Mouse (Mus musculus) liver, adult 2 months (tissue): ENCODE data around the gene Vav3.

Experiments used
- CTCF ChIP-seq: fragments of 200-500 bp; IDR thresholded peaks from 2 replicates; pipeline ENCODE4 v1.5.1; 2011; ENCODE audit warnings: low read depth, low read length, control low read depth
- POLR2A ChIP-seq: fragments of 200-500 bp; IDR thresholded peaks from 2 replicates; pipeline ENCODE4 v1.6.1; 2011; ENCODE audit warnings: low read length, control low read depth; ENCODE audit not compliant: insufficient read depth; ENCODE audit errors: extremely low read depth

DNA sequence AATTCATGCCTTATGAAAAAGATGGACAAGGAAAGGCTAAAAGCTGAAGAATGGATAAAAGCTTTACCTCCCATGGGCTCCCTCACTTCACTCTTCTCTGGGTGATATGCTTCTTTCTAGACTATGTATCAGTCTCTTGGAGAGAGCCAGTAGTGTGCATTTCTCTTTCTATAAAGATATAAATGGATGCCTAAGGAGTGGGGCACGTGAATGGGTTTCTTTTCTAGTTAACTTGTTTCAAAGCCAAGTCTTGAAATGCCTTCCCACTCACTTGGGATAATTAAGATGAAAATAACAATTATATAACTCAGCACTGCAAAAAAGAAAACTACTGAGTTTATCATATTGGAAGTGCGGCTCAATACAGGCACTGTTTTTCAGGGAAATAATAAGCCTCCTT, 265.7 kb downstream of the Vav3 start:
- TF ChIP-seq CTCF = no peak
- no peak for TF ChIP-seq POLR2A
